Mouse (Mus musculus) stomach, embryonic 16.5 days (tissue): Measurements from ENCODE around the gene Tnni2. TPM values are rescaled to one million over a fixed set of nuclear protein-coding genes. Genes with fewer than 3 reads are reported as not detected.

ENCODE experiments used
- ATAC-seq: fragments of 200-750 bp; cut with Nextera tagmentation; 2 replicates; pipeline ENCODE4 v1.8.0; 2017; ENCODE audit warnings: moderate number of reproducible peaks, moderate TSS enrichment; ENCODE audit not compliant: insufficient read depth, low FRiP score
- H3K27ac ChIP-seq: fragments of 300-500 bp; sonication (generic); 2 replicates; pipeline ENCODE4 v1.5.1; 2014; ENCODE audit warnings: low read length
- H3K27me3 ChIP-seq: fragments of 300-500 bp; sonication (generic); 2 replicates; pipeline ENCODE4 v1.6.1; 2014; ENCODE audit warnings: low read length, control low read depth, mixed read lengths; ENCODE audit not compliant: control insufficient read depth, insufficient read depth
- H3K36me3 ChIP-seq: fragments of 300-500 bp; sonication (generic); 2 replicates; pipeline ENCODE4 v1.6.1; 2014; ENCODE audit warnings: low read length; ENCODE audit not compliant: control insufficient read depth, insufficient read depth
- H3K4me1 ChIP-seq: fragments of 300-500 bp; sonication (generic); 2 replicates; pipeline ENCODE4 v1.6.1; 2014; ENCODE audit warnings: low read length, control low read depth, mixed read lengths; ENCODE audit not compliant: control insufficient read depth, insufficient read depth
- H3K4me2 ChIP-seq: fragments of 300-500 bp; sonication (generic); 2 replicates; pipeline ENCODE4 v1.6.1; 2014; ENCODE audit warnings: low read depth, low read length, mixed read lengths
- H3K4me3 ChIP-seq: fragments of 300-500 bp; sonication (generic); replicated peaks from 2 replicates; pipeline ENCODE4 v1.5.1; 2014; ENCODE audit warnings: mild to moderate bottlenecking, low read length
- H3K9ac ChIP-seq: fragments of 300-500 bp; sonication (generic); 2 replicates; pipeline ENCODE4 v1.6.1; 2014; ENCODE audit warnings: low read length
- H3K9me3 ChIP-seq: fragments of 300-500 bp; sonication (generic); replicated peaks from 2 replicates; pipeline ENCODE4 v1.6.1; 2016; ENCODE audit warnings: low read length, control low read depth; ENCODE audit not compliant: control insufficient read depth
- WGBS: fragments of 180-500 bp; shearing (Covaris S2); extraction: QIAGEN DNeasy Blood & Tissue Kit; methylation state at CpG from one replicate; pipeline ENCODE4 v1.1.7; 2014; 5-methylcytosine and 5-hydroxymethylcytosine counted together
- polyA plus RNA-seq: library from polyadenylated mRNA; unstranded; fragments of >200 nt; fragmentation: Nextera tagmentation; extraction: Ambion mirVana; gene quantifications from 2 replicates; pipeline ENCODE4 v1.2.1, GENCODE M21; 2015

The Tnni2 gene
- polyA plus RNA-seq, 1 experiment from 2014 or later: 217 TPM

GRCm38 (mm10) chr7:142474799-142475198 lies 33.2 kb downstream of the Tnni2 start:
- ATAC-seq: peak; percentile 71
- H3K4me1 ChIP-seq: peaks cover 35% of the 10 kb centered on the region
- peak overlapping the region; percentile 48 for H3K4me3 ChIP-seq
- 52% methylated on average over 14 of the region's 14 CpGs for WGBS
- no peaks in the 10 kb centered on the region for H3K36me3 ChIP-seq
- peak overlapping the region; percentile 80 for H3K9ac ChIP-seq
- peak overlapping the region; percentile 65 for H3K4me2 ChIP-seq
- peak overlapping the region; percentile 97 for H3K27ac ChIP-seq
- H3K9me3 ChIP-seq: no peaks in the 10 kb centered on the region
- H3K27me3 ChIP-seq: no peaks in the 10 kb centered on the region

- 51% methylated on average over 7 of the region's 7 CpGs for WGBS
- no peaks in the 10 kb centered on the region for H3K36me3 ChIP-seq
- peaks cover 39% of the 10 kb centered on the region for H3K4me1 ChIP-seq
- no peaks in the 10 kb centered on the region for H3K27me3 ChIP-seq
- H3K9me3 ChIP-seq: no peaks in the 10 kb centered on the region
- peak overlapping the region; percentile 65 for H3K4me2 ChIP-seq
- peak overlapping the region; percentile 97 for H3K27ac ChIP-seq
- peak overlapping the region; percentile 80 for H3K9ac ChIP-seq
- no peak for ATAC-seq
- H3K4me3 ChIP-seq: peak overlapping the region; percentile 48
Measured at GRCm38 (mm10) chr7:142475641-142476040, 34.0 kb downstream of the Tnni2 start.

- Histone ChIP-seq H3K4me2 (peak overlapping the region; percentile 65), H3K9me3 (no peaks in the 10 kb centered on the region), H3K4me3 (peak overlapping the region; percentile 48), H3K4me1 (peaks cover 39% of the 10 kb centered on the region), H3K27ac (peak overlapping the region; percentile 97), H3K9ac (peak overlapping the region; percentile 80), H3K27me3 (no peaks in the 10 kb centered on the region), H3K36me3 (no peaks in the 10 kb centered on the region)
- no peak for ATAC-seq
- 77% methylated on average over 5 of the region's 5 CpGs for WGBS
Measured at GRCm38 (mm10) chr7:142476271-142476670, 34.7 kb downstream of the Tnni2 start.

GRCm38 (mm10) chr7:142476795-142477452 lies 35.3 kb downstream of the Tnni2 start:
- peak overlapping the region; percentile 65 for H3K4me2 ChIP-seq
- no peaks in the 10 kb centered on the region for H3K9me3 ChIP-seq
- peak overlapping the region; percentile 80 for H3K9ac ChIP-seq
- H3K4me1 ChIP-seq: peaks cover 40% of the 10 kb centered on the region
- H3K36me3 ChIP-seq: no peaks in the 10 kb centered on the region
- peak overlapping the region; percentile 48 for H3K4me3 ChIP-seq
- no peak for ATAC-seq
- H3K27ac ChIP-seq: peak overlapping the region; percentile 97
- H3K27me3 ChIP-seq: no peaks in the 10 kb centered on the region
- 61% methylated on average over 13 of the region's 13 CpGs for WGBS

- no peak for ATAC-seq
- no peaks in the 10 kb centered on the region for H3K36me3 ChIP-seq
- peak overlapping the region; percentile 80 for H3K9ac ChIP-seq
- WGBS: 83% methylated on average over 6 of the region's 6 CpGs
- no peaks in the 10 kb centered on the region for H3K9me3 ChIP-seq
- H3K4me1 ChIP-seq: peaks cover 47% of the 10 kb centered on the region
- H3K27ac ChIP-seq: peak overlapping the region; percentile 97
- H3K27me3 ChIP-seq: no peaks in the 10 kb centered on the region
- H3K4me3 ChIP-seq: peak overlapping the region; percentile 48
- peak overlapping the region; percentile 65 for H3K4me2 ChIP-seq
Measured at GRCm38 (mm10) chr7:142478001-142478400, 36.4 kb downstream of the Tnni2 start.

GRCm38 (mm10) chr7:142478574-142478973 lies 37.0 kb downstream of the Tnni2 start:
- peak overlapping the region; percentile 97 for H3K27ac ChIP-seq
- 89% methylated on average over 2 of the region's 2 CpGs for WGBS
- H3K4me3 ChIP-seq: peak overlapping the region; percentile 48
- H3K4me2 ChIP-seq: peak overlapping the region; percentile 65
- no peaks in the 10 kb centered on the region for H3K27me3 ChIP-seq
- peak overlapping the region; percentile 80 for H3K9ac ChIP-seq
- ATAC-seq: no peak
- peaks cover 53% of the 10 kb centered on the region for H3K4me1 ChIP-seq
- H3K36me3 ChIP-seq: no peaks in the 10 kb centered on the region
- no peaks in the 10 kb centered on the region for H3K9me3 ChIP-seq

GRCm38 (mm10) chr7:142479307-142479706 lies 37.7 kb downstream of the Tnni2 start:
- Histone ChIP-seq H3K9ac (peak overlapping the region; percentile 80), H3K4me3 (peak overlapping the region; percentile 48), H3K27ac (peak overlapping the region; percentile 97), H3K27me3 (no peaks in the 10 kb centered on the region), H3K4me2 (peak overlapping the region; percentile 65), H3K4me1 (peaks cover 60% of the 10 kb centered on the region), H3K9me3 (no peaks in the 10 kb centered on the region), H3K36me3 (no peaks in the 10 kb centered on the region)
- ATAC-seq: no peak

- WGBS: 83% methylated on average over 3 of the region's 3 CpGs
- ATAC-seq: no peak
- Histone ChIP-seq H3K9me3 (no peaks in the 10 kb centered on the region), H3K4me3 (peak overlapping the region; percentile 48), H3K27me3 (no peaks in the 10 kb centered on the region), H3K4me2 (peak overlapping the region; percentile 65), H3K27ac (peak overlapping the region; percentile 97), H3K36me3 (no peaks in the 10 kb centered on the region), H3K9ac (peak overlapping the region; percentile 80), H3K4me1 (peaks cover 61% of the 10 kb centered on the region)
Measured at GRCm38 (mm10) chr7:142479886-142480285, 38.3 kb downstream of the Tnni2 start.

- no peaks in the 10 kb centered on the region for H3K9me3 ChIP-seq
- peak overlapping the region; percentile 97 for H3K27ac ChIP-seq
- 81% methylated on average over 3 of the region's 3 CpGs for WGBS
- ATAC-seq: no peak
- H3K9ac ChIP-seq: peak overlapping the region; percentile 80
- H3K27me3 ChIP-seq: no peaks in the 10 kb centered on the region
- no peaks in the 10 kb centered on the region; the same call in 1 of the 2 replicates for H3K36me3 ChIP-seq
- H3K4me1 ChIP-seq: peaks cover 69% of the 10 kb centered on the region
- H3K4me3 ChIP-seq: peak overlapping the region; percentile 34; the same call in 1 of the 2 replicates
- peak overlapping the region; percentile 65 for H3K4me2 ChIP-seq
Measured at GRCm38 (mm10) chr7:142480661-142481060, 39.1 kb downstream of the Tnni2 start.
